Mouse (Mus musculus): ENCODE measurements around the gene Olfr223.
A peak's percentile ranks its signal among the peaks of the same experiment; 100 is the strongest.

DNA sequence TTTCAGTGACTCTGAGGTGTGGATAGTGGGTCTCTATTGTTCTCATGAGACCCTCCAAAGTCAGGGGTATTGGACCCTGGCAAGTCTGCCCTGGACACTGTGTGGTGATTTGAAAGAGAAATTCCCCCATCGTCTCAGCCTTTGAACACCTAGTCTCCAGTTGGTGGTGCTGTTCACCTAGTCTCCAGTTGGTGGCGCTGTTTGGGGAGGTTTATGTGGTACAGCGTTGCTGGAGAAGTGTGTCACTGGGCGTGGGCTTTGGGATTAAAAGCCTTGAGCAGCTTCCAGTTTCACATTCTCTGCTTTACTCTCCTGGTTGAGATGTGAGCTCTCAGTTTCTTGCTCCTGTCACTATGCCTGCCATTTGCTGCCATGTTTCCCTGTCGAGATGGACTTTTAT, 39.9 kb upstream of the Olfr223 start:
- peak; percentile 30; the same call in 1 of the 2 replicates for TF ChIP-seq CTCF (IDR thresholded peaks at IDR 0.05; ENCODE audit: borderline replicate concordance, insufficient read depth, low read length)
- no peak for TF ChIP-seq POLR2A (IDR thresholded peaks at IDR 0.05; ENCODE audit: low read depth, low read length)

Data from embryonic fibroblast, embryonic 13.5 days (primary cell).